Mouse (Mus musculus): ENCODE measurements around the gene Ppm1e. TPM values are rescaled to one million over a fixed set of nuclear protein-coding genes. Genes with fewer than 3 reads are reported as not detected.

Ppm1e gene
- polyA plus RNA-seq, 1 experiment from 2014 or later = 2.6 TPM

DNA sequence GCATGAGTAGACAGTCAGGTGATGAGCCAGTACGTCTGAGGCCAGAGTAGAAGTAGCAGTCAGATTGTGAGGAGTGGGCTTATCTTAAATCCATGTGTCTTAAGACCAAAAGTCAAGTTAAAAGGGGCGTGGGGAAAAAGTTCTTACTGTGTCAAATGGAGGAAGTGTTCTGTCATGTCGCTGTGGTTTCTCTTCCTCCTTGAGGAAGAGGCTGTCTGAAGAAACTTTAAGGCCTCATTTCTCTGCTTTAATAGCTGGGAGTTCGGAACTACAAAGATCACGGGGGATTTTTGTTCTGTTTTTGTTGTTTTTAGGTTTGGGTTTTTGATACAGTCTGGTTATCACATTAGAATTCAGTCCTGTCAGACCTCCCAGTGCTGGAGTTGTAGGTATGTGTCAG is 146.5 kb downstream of the Ppm1e start:
- H3K36me3 ChIP-seq (ENCODE audit: control insufficient read depth, insufficient read depth, low read length) = no peaks in the 10 kb centered on the region; the same call in 1 of the 2 replicates
- WGBS = 89% methylated on average over 5 of the region's 5 CpGs
- H3K27ac ChIP-seq (replicated peaks; ENCODE audit: low read depth, low read length) = no peak overlapping the region
- no peak for DNase-seq (ENCODE audit: low spot score)
- no peak overlapping the region for H3K4me3 ChIP-seq (ENCODE audit: low read depth, low read length)
- H3K4me2 ChIP-seq (ENCODE audit: low read depth, severe bottlenecking) = no peak overlapping the region
- no peaks in the 10 kb centered on the region for H3K9me3 ChIP-seq (ENCODE audit: control insufficient read depth, low read length)
- H3K9ac ChIP-seq (ENCODE audit: low read length) = no peak overlapping the region
- no peaks in the 10 kb centered on the region for H3K27me3 ChIP-seq (ENCODE audit: control insufficient read depth, insufficient read depth, low read length)
- no peak for ATAC-seq (ENCODE audit: insufficient number of reproducible peaks, low FRiP score, low TSS enrichment, low read depth)
- H3K4me1 ChIP-seq (ENCODE audit: control insufficient read depth, insufficient read depth, low read length) = no peaks in the 10 kb centered on the region

Other genes starting within 250 kb of the Ppm1e start
- 120 and 123 TPM in 2 replicates for gene Ska2, start 249.8 kb downstream of the Ppm1e start, polyA plus RNA-seq (2014; fragmentation: Nextera tagmentation; extraction: Ambion mirVana)
- 39.1 and 39.5 TPM in 2 replicates for gene Trim37, start 231.9 kb downstream of the Ppm1e start, polyA plus RNA-seq (2014; fragmentation: Nextera tagmentation; extraction: Ambion mirVana)
- gene Rad51c, start 45.9 kb upstream of the Ppm1e start, polyA plus RNA-seq (2014; fragmentation: Nextera tagmentation; extraction: Ambion mirVana) = 14.3 and 14.5 TPM in 2 replicates
- 0.13 and 0.60 TPM in 2 replicates for gene Tex14, start 46.0 kb upstream of the Ppm1e start, polyA plus RNA-seq (2014; fragmentation: Nextera tagmentation; extraction: Ambion mirVana)
- gene Gm11492, start 207.6 kb upstream of the Ppm1e start, polyA plus RNA-seq (2014; fragmentation: Nextera tagmentation; extraction: Ambion mirVana) = not detected in 2 replicates
- gene Sept4, start 209.9 kb upstream of the Ppm1e start, polyA plus RNA-seq (2014; fragmentation: Nextera tagmentation; extraction: Ambion mirVana) = 5.3 and 5.5 TPM in 2 replicates
- 62.4 and 66.8 TPM in 2 replicates for gene Mtmr4, start 233.1 kb upstream of the Ppm1e start, polyA plus RNA-seq (2014; fragmentation: Nextera tagmentation; extraction: Ambion mirVana)

All from limb, embryonic 11.5 days (tissue).